Mouse (Mus musculus) brain, adult 2 months (tissue): ENCODE data around the gene Tmbim1.
"Not testable (repeated sequence)": the region's sequence is repeated elsewhere in the genome, so short reads cannot be mapped to it uniquely, and the experiment has no call there.

Source experiments
- DNase-seq: peaks from one replicate; pipeline ENCODE4 v3.0.0; 2011; ENCODE audit warnings: low read depth, low spot score

Tmbim1 gene

DNA sequence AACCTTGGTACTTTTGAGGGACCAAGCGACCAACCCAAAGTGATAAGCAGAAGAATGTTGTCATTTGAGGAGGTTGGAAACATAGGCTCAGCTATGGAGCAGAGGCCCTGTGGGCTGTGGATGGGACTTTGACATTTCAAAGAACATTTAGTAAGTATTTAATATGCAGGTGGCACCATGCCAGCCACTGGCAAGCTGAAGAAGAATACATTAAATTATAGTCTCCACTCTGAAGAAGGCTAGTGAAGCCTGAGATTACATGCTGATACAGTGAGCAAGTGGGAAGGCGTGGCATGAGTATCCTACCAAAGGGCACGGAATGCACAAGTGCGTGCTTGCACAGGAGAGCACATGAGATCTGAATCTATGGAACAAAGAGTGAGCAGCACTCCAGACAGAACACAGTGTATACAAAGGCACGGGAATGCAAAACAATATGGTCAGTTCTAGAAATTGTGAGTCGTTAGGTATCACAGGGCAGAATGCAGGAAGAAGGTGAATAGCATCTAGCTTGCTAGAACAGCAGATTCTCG lies 24.5 kb upstream of the Tmbim1 start:
- peak; percentile 36 for DNase-seq

DNA sequence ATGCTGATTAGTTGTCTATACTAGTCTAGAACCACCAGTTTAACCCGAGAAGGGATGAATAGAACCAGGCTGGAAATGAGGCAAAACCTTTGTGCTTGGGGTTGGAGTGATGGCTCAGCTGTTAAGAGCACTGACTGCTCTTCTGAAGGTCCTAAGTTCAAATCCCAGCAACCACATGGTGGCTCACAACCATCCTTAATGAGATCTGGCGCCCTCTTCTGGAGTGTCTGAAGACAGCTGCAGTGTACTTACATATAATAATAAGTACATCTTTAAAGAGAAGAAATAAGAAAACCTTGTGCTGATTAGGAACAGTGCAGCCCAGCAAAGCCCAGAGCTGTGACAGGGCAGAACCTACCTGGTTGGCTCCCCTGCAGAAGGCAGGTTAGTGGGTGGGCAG lies 21.5 kb upstream of the Tmbim1 start:
- not testable (repeated sequence) for DNase-seq

DNA sequence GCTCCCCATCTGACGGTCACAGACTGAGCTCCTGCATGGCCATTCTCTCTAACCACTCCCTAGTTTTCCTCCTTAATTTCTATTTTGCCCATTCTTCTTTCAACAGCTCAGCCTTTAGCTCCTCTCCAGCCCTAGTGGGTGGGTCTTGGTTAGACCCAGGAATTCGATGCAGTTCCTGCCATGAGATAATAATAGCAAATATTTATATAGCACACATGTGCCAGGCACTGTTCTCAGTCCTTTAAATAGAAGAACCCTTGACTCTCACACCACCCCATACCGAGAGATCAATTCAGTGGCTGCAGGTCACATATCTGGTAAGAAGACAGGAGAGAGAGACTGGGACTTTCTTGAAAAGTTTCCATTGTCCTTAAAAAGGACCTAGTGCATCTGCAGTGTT lies 16.0 kb upstream of the Tmbim1 start:
- no peak for DNase-seq

- DNase-seq = no peak
These were observed 13.3 kb upstream of the Tmbim1 start for GRCm38 (mm10) chr1:74318711-74319110.

DNA sequence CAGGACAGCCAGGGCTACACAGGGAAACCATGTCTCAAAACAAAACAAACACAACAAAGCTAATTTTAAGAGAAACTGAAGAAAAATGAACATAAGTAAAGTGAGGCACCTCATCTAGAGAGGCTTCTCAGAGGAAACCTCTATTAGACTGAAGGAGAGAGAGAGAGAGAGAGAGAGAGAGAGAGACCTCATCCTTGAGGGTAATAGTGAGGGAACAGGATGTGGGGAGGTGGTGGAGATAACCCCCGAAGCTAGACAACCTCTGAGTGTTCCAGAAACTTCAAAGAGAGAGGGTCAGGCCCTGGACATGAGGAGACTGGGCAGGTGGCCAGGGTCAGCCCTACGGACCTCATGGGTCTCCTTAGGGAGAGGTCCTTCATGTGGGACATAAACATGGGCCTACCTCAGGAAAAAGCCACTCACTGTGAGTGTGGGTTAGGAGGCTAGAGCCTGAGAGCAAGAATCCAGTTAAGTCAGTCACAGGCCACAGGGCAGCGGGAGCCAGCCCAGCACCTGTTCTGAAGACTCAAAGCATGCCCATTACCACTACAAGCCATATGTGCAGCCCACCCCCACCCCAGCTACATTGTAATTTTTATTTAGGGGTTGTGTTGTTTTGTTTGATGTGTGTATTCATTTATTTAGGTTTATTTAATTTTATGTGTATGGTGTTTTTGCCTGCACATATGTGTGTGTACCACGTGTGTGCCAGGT lies 10.8 kb upstream of the Tmbim1 start:
- DNase-seq = no peak

- no peak for DNase-seq
These were observed 9.4 kb upstream of the Tmbim1 start for GRCm38 (mm10) chr1:74314796-74315195.

GRCm38 (mm10) chr1:74313049-74313692 lies 7.7 kb upstream of the Tmbim1 start:
- DNase-seq = peak; percentile 96

DNA sequence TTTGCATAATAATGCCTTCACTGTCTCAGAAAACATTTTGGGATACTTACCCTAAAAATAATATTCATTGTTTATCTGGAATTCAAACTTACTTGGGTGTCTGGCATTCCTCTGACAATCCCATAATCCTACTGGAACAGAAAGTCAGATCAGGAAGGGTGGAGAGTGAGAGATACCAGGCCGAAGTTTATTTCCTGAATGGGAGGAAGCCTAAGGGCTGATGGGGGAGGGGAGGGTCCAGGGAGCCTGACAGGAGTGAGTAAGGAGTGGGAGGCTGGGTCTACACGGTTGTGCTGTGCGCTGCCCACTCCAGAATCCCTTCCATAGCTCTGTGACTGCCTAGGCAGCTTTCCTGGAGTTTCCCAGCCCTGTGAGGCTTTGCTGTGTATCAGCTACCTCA lies 4.3 kb upstream of the Tmbim1 start:
- DNase-seq = no peak

DNA sequence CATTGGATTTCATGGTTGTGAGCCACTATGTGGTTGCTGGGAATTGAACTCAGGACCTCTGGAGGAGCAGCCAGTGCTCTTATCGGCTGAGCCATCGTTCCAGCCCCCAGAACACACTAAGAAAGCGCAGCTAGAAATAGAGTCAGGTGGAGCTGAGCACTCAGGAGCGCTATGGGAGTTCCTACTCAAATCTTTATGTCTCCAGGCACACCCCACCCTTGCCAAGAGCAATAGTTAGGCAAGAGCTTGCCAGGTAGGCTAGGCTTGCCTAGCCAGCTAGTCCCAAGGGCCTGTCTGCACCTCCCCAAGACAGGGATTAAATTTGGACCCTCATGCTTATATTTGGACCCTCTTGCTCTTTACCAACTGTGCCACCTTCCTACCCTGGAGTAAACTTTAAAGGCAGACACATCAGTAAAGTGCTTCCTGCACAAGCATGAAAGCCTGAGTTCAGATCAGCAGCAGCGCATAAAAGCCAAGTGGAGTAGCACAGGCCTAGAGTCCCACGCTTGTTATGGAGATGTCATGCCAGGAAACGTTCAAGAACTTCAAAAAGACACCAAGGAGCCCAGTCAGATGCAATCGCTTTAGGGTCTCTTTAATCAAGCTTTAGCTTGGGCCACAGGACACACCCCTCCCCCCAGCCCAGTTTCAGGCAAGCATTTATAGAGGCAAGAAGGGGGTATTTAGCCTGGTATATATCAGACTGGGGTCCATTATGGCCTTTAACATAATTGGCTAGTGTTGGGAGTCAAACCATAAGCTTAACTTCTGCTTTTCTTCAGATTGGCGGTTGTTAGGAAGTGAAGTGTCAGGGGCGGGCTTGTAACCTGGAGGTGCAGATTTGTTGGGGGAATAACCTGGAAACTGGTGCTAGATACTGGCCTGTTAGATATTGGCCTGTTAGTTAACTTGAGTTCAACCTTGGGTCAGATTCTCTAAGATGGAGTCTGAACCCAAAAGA lies 2.9 kb upstream of the Tmbim1 start:
- no peak for DNase-seq

- DNase-seq = no peak
These were observed 1.7 kb upstream of the Tmbim1 start for GRCm38 (mm10) chr1:74307146-74307545.

DNA sequence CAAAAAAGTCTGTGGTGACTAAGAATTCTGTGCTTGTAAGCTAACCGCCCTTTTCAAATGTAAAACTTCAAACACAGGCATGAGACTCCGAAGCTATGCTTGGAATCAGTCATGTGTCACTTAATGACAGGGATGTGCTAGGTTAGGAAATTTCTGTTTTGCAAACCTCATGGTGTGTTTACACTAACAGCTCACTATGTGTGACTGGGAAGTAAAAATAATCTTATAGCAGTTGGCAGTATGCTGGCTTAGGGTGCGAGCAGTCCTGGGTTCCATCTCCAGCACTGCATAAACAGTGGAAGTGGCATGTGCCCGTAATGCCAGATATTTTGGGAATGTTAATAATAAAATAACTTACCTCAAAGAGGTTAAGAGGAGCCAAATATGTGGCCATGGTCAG lies 476 bp downstream of the Tmbim1 start:
- DNase-seq = no peak

- DNase-seq = no peak
These were observed 1.1 kb downstream of the Tmbim1 start for GRCm38 (mm10) chr1:74304339-74304790.

DNA sequence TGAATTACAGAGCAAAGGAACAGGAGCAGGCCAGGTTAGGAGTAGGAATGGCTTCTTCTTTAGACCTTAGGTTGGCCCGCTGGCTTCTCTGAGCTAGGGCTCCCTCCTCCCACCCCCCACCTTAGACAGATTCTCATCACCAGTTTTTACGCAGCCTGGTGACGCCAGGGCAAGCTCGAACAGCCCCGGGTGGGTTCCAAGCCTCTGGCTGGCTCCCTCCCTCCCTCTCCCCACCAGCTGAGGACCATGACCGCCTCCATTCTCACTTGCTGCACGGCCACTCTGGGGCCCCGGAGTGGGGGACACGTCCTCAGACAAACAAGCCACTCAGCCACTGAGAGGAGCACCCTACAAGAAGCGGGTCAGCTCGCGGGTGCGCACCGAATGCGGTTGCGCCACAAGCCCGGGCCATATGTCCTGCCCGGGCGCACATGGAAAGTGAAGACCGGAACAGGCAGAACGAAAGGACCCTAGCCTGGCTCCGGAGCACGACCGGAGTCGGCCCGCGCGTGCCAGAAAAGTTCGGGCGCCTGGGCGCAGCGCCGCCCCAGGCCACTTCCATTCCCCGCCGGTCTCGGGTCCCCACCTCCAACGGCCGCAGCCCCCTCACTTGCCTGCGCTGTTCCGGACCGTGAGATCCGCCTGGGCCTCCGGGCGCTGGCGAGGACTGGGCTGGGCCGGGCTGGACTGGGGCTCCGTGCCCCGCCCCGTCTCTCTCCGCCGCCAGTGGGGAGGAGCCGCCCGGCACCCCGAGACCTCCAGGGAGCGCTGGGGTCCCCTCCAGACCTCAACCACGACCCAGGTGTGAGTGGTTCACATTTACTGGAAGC lies 1.7 kb downstream of the Tmbim1 start:
- peak; percentile 66 for DNase-seq

DNA sequence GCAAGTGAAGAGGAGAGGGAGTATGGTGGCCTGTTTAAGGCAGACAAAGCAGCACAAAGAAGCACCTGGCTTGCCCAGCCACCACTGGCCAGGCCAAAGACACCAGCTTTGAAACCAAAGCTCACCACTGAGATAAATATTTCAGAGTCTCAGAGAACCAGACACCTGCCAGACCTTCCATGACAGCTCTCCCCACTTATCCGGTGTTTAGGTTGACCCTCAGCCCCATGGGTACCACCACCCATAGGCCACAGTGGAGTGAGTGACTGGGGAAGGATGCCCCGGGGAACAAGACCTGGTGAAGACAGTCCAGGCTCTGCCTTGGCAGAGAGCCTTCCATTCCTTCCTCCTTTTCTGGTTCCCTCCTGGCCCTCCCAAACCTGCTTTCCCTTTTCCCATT lies 2.6 kb downstream of the Tmbim1 start:
- no peak for DNase-seq

- DNase-seq = no peak
These were observed 3.2 kb downstream of the Tmbim1 start for GRCm38 (mm10) chr1:74302229-74302628.

- peak; percentile 35 for DNase-seq
These were observed 4.9 kb downstream of the Tmbim1 start for GRCm38 (mm10) chr1:74300347-74301110.

- DNase-seq = peak; percentile 85
These were observed 6.4 kb downstream of the Tmbim1 start for GRCm38 (mm10) chr1:74298996-74299395.

- DNase-seq = no peak
These were observed 7.2 kb downstream of the Tmbim1 start for GRCm38 (mm10) chr1:74298157-74298750.

- no peak for DNase-seq
These were observed 8.2 kb downstream of the Tmbim1 start for GRCm38 (mm10) chr1:74297269-74297668.

DNA sequence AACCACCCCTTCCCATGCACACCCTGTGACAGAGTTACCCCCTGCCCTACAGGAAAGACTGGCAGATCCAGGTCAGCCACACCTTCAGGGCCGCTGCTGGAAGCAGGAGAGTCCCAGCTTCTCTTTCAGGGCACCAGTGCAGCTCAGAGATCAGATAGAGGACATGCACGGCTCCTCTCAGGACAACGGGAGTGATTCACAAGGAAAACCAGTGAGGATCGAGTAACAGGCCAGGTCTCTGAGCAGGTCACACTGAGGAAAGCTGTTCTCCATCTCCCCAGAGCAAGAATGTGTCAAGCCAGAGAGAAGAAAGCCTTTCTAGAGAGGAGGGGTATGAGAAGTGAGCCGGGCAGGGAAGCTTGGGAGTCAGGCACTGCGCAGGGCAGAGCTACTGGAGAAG lies 8.9 kb downstream of the Tmbim1 start:
- DNase-seq = no peak
